Mouse (Mus musculus): ENCODE measurements at regions not wholly inside any gene's neighbourhood (a gene's known extent, or its start where the extent isn't known, plus 50 kb on each side); places are given as distances from the start of the nearest gene placed in this dataset.

DNA sequence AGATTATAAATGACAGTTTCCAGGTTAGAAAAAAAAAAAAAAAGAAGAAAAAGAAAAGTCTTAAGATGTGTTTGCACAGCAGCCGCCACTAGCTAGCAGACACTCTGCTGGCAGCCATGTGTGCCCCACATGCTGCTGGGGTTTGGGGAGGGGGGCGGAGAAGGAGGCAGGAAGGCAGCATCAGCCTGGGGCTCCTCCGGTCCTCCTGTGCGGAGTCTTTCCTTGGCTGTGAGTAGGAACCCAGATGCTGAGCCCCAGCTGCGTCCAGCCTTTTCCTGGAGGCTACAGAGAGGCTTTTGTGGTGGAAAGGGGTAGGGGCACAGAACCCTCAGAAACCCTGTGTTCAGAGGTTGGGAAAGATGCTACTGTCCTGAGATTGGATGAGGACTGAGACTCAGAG lies 169.0 kb downstream of the Gadd45g start:
- Histone ChIP-seq H3K9me3 (ENCODE audit: low read length) (no peaks in the 10 kb centered on the region), H3K4me3 (replicated peaks; ENCODE audit: low read length) (no peak overlapping the region), H3K27me3 (ENCODE audit: insufficient read depth, low read length) (peaks cover 34% of the 10 kb centered on the region), H3K4me1 (replicated peaks; ENCODE audit: low read depth, low read length) (peaks cover 16% of the 10 kb centered on the region), H3K36me3 (ENCODE audit: insufficient read depth, low read length) (no peaks in the 10 kb centered on the region)
- TF ChIP-seq NANOG (IDR thresholded peaks at IDR 0.05; ENCODE audit: borderline replicate concordance, low read length) (no peak), POU5F1 (IDR thresholded peaks at IDR 0.05; ENCODE audit: borderline replicate concordance, low read length) (no peak), CTCF (conservative IDR thresholded peaks at IDR 0.05; ENCODE audit: low read length) (no peak)

DNA sequence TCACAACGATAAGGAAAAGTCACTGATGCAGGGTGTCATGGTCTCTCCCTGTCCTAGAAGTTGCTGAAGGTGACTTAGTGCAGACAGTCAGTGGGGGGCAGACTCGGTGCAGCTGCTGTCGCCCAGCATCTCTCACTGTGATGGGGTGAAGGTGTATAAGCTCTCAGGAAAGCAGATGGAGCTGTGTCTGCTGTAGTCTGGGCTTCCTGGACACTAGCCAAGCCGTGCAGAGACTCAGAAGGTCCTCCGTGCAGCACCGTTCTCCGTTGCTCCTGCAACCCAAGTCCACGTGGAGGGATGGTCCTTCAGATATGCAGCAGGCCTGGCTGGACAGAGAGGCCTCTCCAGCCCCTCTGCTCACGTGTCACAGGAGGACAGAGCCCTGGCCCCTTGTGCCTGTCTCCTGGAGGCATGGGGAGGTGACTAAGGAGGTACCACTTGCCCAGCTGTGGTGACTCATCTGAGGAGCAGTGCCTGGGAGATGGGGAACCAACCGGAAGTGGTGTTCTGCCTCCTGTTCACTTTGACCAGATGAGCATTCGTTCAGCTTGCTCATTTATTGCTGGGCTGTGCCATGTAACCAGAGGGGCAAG lies 171.2 kb downstream of the Gadd45g start:
- Histone ChIP-seq H3K9me3 (ENCODE audit: low read length) (no peaks in the 10 kb centered on the region), H3K36me3 (ENCODE audit: insufficient read depth, low read length) (no peaks in the 10 kb centered on the region), H3K4me3 (replicated peaks; ENCODE audit: low read length) (no peak overlapping the region), H3K27me3 (ENCODE audit: insufficient read depth, low read length) (peaks cover 50% of the 10 kb centered on the region), H3K4me1 (replicated peaks; ENCODE audit: low read depth, low read length) (peaks cover 33% of the 10 kb centered on the region)
- TF ChIP-seq NANOG (IDR thresholded peaks at IDR 0.05; ENCODE audit: borderline replicate concordance, low read length): no peak
- TF ChIP-seq CTCF (conservative IDR thresholded peaks at IDR 0.05; ENCODE audit: low read length): no peak
- TF ChIP-seq POU5F1 (IDR thresholded peaks at IDR 0.05; ENCODE audit: borderline replicate concordance, low read length): no peak

DNA sequence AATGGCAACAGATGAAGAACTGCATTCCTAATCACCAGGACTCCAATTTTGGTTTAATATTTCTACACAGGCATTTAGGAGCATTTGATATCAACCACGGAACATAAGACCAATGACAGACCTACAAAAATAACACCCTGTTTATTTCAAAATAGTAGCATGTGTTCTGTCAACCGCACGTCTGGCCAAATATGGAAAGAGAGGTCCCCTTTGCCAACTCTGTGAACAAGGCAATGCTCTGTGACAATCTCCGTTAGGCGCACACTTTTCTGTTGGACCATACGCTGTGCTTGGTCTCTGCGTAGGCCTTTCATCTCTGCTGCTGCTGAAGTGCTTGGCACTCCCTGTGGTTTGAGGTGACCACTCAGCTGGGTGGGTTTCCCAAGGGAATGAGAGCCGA lies 173.2 kb downstream of the Gadd45g start:
- peaks cover 33% of the 10 kb centered on the region for H3K4me1 ChIP-seq (replicated peaks; ENCODE audit: low read depth, low read length)
- H3K9me3 ChIP-seq (ENCODE audit: low read length): no peaks in the 10 kb centered on the region
- TF ChIP-seq CTCF (conservative IDR thresholded peaks at IDR 0.05; ENCODE audit: low read length) (no peak), POU5F1 (IDR thresholded peaks at IDR 0.05; ENCODE audit: borderline replicate concordance, low read length) (no peak), NANOG (IDR thresholded peaks at IDR 0.05; ENCODE audit: borderline replicate concordance, low read length) (no peak)

GRCm38 (mm10) chr13:52021150-52021549 lies 174.7 kb downstream of the Gadd45g start:
- no peak overlapping the region; the same call in 1 of the 2 replicates for H3K4me3 ChIP-seq (replicated peaks; ENCODE audit: low read length)
- TF ChIP-seq POU5F1 (IDR thresholded peaks at IDR 0.05; ENCODE audit: borderline replicate concordance, low read length) (no peak), NANOG (IDR thresholded peaks at IDR 0.05; ENCODE audit: borderline replicate concordance, low read length) (no peak), CTCF (conservative IDR thresholded peaks at IDR 0.05; ENCODE audit: low read length) (no peak)

More for the DNA sequence above, 173.2 kb downstream of the Gadd45g start:
- H3K4me3 ChIP-seq (replicated peaks; ENCODE audit: low read length): no peak overlapping the region
- peaks cover 58% of the 10 kb centered on the region for H3K27me3 ChIP-seq (ENCODE audit: insufficient read depth, low read length)
- no peaks in the 10 kb centered on the region for H3K36me3 ChIP-seq (ENCODE audit: insufficient read depth, low read length)

DNA sequence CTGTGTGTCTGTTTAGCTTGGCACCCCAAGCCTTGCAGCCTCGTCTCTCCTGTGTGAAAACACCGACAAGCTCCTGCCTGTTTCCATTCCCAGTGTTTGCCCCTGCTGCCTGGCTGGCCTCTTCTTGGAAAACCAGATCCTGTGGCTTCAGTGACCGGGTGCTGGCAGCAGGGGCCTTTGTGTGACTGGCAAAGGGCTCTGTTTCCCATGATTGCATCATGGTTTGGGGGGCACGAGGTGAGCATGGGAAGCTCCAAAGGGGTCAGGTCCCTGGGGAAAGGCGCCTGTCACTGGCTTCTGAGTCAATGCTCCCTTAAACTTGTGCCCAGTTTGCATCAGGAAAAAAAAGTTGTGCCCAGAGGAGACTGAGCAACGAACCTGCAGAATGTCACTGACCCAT lies 175.3 kb downstream of the Gadd45g start:
- peaks cover 63% of the 10 kb centered on the region for H3K27me3 ChIP-seq (ENCODE audit: insufficient read depth, low read length)
- H3K9me3 ChIP-seq (ENCODE audit: low read length): no peaks in the 10 kb centered on the region; the same call in 1 of the 2 replicates
- peaks cover 26% of the 10 kb centered on the region for H3K4me1 ChIP-seq (replicated peaks; ENCODE audit: low read depth, low read length)
- H3K36me3 ChIP-seq (ENCODE audit: insufficient read depth, low read length): no peaks in the 10 kb centered on the region
- no peak overlapping the region for H3K4me3 ChIP-seq (replicated peaks; ENCODE audit: low read length)
- TF ChIP-seq NANOG (IDR thresholded peaks at IDR 0.05; ENCODE audit: borderline replicate concordance, low read length) (no peak), CTCF (conservative IDR thresholded peaks at IDR 0.05; ENCODE audit: low read length) (no peak), POU5F1 (IDR thresholded peaks at IDR 0.05; ENCODE audit: borderline replicate concordance, low read length) (no peak)

More at GRCm38 (mm10) chr13:52021150-52021549, 174.7 kb downstream of the Gadd45g start:
- Histone ChIP-seq H3K4me1 (replicated peaks; ENCODE audit: low read depth, low read length) (peaks cover 28% of the 10 kb centered on the region), H3K36me3 (ENCODE audit: insufficient read depth, low read length) (no peaks in the 10 kb centered on the region), H3K9me3 (ENCODE audit: low read length) (no peaks in the 10 kb centered on the region; the same call in 1 of the 2 replicates), H3K27me3 (ENCODE audit: insufficient read depth, low read length) (peaks cover 64% of the 10 kb centered on the region)

GRCm38 (mm10) chr13:52022529-52022928 lies 176.1 kb downstream of the Gadd45g start:
- peaks cover 56% of the 10 kb centered on the region for H3K27me3 ChIP-seq (ENCODE audit: insufficient read depth, low read length)
- H3K4me1 ChIP-seq (replicated peaks; ENCODE audit: low read depth, low read length): peaks cover 26% of the 10 kb centered on the region
- no peaks in the 10 kb centered on the region; the same call in 1 of the 2 replicates for H3K9me3 ChIP-seq (ENCODE audit: low read length)
- TF ChIP-seq CTCF (conservative IDR thresholded peaks at IDR 0.05; ENCODE audit: low read length) (no peak), NANOG (IDR thresholded peaks at IDR 0.05; ENCODE audit: borderline replicate concordance, low read length) (no peak), POU5F1 (IDR thresholded peaks at IDR 0.05; ENCODE audit: borderline replicate concordance, low read length) (no peak)
- H3K36me3 ChIP-seq (ENCODE audit: insufficient read depth, low read length): no peaks in the 10 kb centered on the region
- H3K4me3 ChIP-seq (replicated peaks; ENCODE audit: low read length): no peak overlapping the region

GRCm38 (mm10) chr13:52024349-52024748 lies 177.9 kb downstream of the Gadd45g start:
- Histone ChIP-seq H3K36me3 (ENCODE audit: insufficient read depth, low read length) (no peaks in the 10 kb centered on the region), H3K9me3 (ENCODE audit: low read length) (no peaks in the 10 kb centered on the region; the same call in 1 of the 2 replicates), H3K27me3 (ENCODE audit: insufficient read depth, low read length) (peaks cover 58% of the 10 kb centered on the region), H3K4me3 (replicated peaks; ENCODE audit: low read length) (no peak overlapping the region), H3K4me1 (replicated peaks; ENCODE audit: low read depth, low read length) (peaks cover 26% of the 10 kb centered on the region)
- TF ChIP-seq NANOG (IDR thresholded peaks at IDR 0.05; ENCODE audit: borderline replicate concordance, low read length): no peak
- TF ChIP-seq POU5F1 (IDR thresholded peaks at IDR 0.05; ENCODE audit: borderline replicate concordance, low read length): no peak
- TF ChIP-seq CTCF (conservative IDR thresholded peaks at IDR 0.05; ENCODE audit: low read length): no peak

DNA sequence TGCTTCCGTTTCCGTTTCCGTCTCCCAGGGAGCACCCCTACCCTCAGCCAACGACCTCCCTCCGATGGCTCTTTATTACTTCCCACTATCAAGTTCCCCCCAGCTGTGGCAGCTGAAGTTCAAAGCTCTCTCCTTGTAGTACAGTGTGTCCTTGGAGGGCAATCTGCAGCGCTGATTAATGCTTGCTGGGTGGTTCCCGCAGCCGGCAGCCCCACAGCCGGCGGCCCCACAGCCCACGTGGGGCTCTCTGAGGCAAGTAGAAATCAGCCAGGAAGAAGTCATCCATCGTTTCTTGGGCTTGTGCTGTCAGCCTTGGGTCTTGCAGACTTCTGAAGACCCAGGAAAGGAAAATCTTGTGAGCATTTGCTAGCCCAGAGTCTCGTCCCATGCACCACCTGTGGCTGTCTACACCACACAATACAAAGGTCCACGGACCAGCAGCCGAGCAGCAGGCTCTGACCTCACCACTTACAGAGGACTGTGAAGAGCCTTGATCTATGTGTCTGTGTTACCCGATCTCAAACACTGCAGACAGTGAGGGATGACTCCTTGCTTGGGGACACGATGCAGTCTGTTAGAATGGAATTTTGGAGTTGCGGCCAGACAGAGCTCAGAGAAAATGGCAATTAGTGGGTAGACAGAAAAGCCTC lies 178.5 kb downstream of the Gadd45g start:
- Histone ChIP-seq H3K4me3 (replicated peaks; ENCODE audit: low read length) (no peak overlapping the region), H3K4me1 (replicated peaks; ENCODE audit: low read depth, low read length) (peaks cover 26% of the 10 kb centered on the region), H3K27me3 (ENCODE audit: insufficient read depth, low read length) (peaks cover 54% of the 10 kb centered on the region)

More for the DNA sequence above, 178.5 kb downstream of the Gadd45g start:
- H3K36me3 ChIP-seq (ENCODE audit: insufficient read depth, low read length): no peaks in the 10 kb centered on the region
- TF ChIP-seq POU5F1 (IDR thresholded peaks at IDR 0.05; ENCODE audit: borderline replicate concordance, low read length): no peak
- TF ChIP-seq CTCF (conservative IDR thresholded peaks at IDR 0.05; ENCODE audit: low read length): no peak
- TF ChIP-seq NANOG (IDR thresholded peaks at IDR 0.05; ENCODE audit: borderline replicate concordance, low read length): no peak
- no peaks in the 10 kb centered on the region; the same call in 1 of the 2 replicates for H3K9me3 ChIP-seq (ENCODE audit: low read length)

Measured in E14TG2a.4 (cell line).